Mouse (Mus musculus) kidney, postnatal 0 days (tissue): ENCODE measurements around the gene Lnpep. TPM values are rescaled to one million over a fixed set of nuclear protein-coding genes. Genes with fewer than 3 reads are reported as not detected.
A peak's percentile ranks its signal among the peaks of the same experiment; 100 is the strongest.
"Not testable (repeated sequence)": the region's sequence is repeated elsewhere in the genome, so short reads cannot be mapped to it uniquely, and the experiment has no call there.

Experiments
- ATAC-seq: fragments of 200-750 bp; cut with Nextera tagmentation; replicated peaks from 2 replicates; pipeline ENCODE4 v1.8.0; 2017; ENCODE audit warnings: low read depth, moderate number of reproducible peaks, moderate TSS enrichment, moderate library complexity; ENCODE audit not compliant: low FRiP score
- DNase-seq: peaks from one replicate; pipeline ENCODE4 v3.0.0-alpha.2; 2016; ENCODE audit warnings: low spot score
- H3K27ac ChIP-seq: fragments of 300-500 bp; sonication (generic); 2 replicates; pipeline ENCODE4 v1.5.1; 2014; ENCODE audit warnings: mild to moderate bottlenecking
- H3K27me3 ChIP-seq: fragments of 300-500 bp; sonication (generic); 2 replicates; pipeline ENCODE4 v1.6.1; 2014; ENCODE audit warnings: low read length, mixed read lengths; ENCODE audit not compliant: insufficient read depth
- H3K36me3 ChIP-seq: fragments of 300-500 bp; sonication (generic); 2 replicates; pipeline ENCODE4 v1.6.1; 2014; ENCODE audit warnings: low read length, mixed read lengths; ENCODE audit not compliant: insufficient read depth
- H3K4me1 ChIP-seq: fragments of 300-500 bp; sonication (generic); replicated peaks from 2 replicates; pipeline ENCODE4 v1.6.1; 2014; ENCODE audit warnings: antibody characterized with exemption, low read length, mixed read lengths; ENCODE audit not compliant: insufficient read depth
- H3K4me2 ChIP-seq: fragments of 300-500 bp; sonication (generic); 2 replicates; pipeline ENCODE4 v1.6.1; 2014; ENCODE audit warnings: mild to moderate bottlenecking, low read length, moderate library complexity, mixed read lengths
- H3K4me3 ChIP-seq: fragments of 300-500 bp; sonication (generic); replicated peaks from 2 replicates; pipeline ENCODE4 v1.5.1; 2014; ENCODE audit warnings: low read depth, low read length
- H3K9ac ChIP-seq: fragments of 300-500 bp; sonication (generic); 2 replicates; pipeline ENCODE4 v1.6.1; 2014; ENCODE audit warnings: low read depth, low read length
- H3K9me3 ChIP-seq: fragments of 300-500 bp; sonication (generic); replicated peaks from 2 replicates; pipeline ENCODE4 v1.6.1; 2016; ENCODE audit warnings: low read length, inconsistent platforms, mixed read lengths
- CTCF ChIP-seq: IDR thresholded peaks from 2 replicates; pipeline ENCODE4 v1.5.1; 2016; ENCODE audit warnings: antibody characterized with exemption, low read depth, mild to moderate bottlenecking, moderate library complexity
- WGBS: fragments of 180-500 bp; shearing (Covaris S2); extraction: QIAGEN DNeasy Blood & Tissue Kit; methylation state at CpG from one replicate; pipeline ENCODE4 v1.1.7; 2014; 5-methylcytosine and 5-hydroxymethylcytosine counted together
- polyA plus RNA-seq: library from polyadenylated mRNA; unstranded; fragments of >200 nt; fragmentation: Nextera tagmentation; extraction: Ambion mirVana; gene quantifications from 2 replicates; pipeline ENCODE4 v1.2.1, GENCODE M21; 2015

Gene Lnpep
- polyA plus RNA-seq, 1 experiment from 2014 or later: 6.3 TPM

- H3K9me3 ChIP-seq: no peaks in the 10 kb centered on the region
- no peak for DNase-seq
- no peak overlapping the region for H3K9ac ChIP-seq
- H3K4me1 ChIP-seq: no peaks in the 10 kb centered on the region
- WGBS: 57% methylated on average over 4 of the region's 4 CpGs
- H3K4me3 ChIP-seq: no peak overlapping the region
- no peak for TF ChIP-seq CTCF
- H3K27ac ChIP-seq: no peak overlapping the region
- H3K36me3 ChIP-seq: no peaks in the 10 kb centered on the region
- ATAC-seq: no peak
- H3K27me3 ChIP-seq: no peaks in the 10 kb centered on the region
- H3K4me2 ChIP-seq: no peak overlapping the region
Measured at GRCm38 (mm10) chr17:17516384-17517016, 108.3 kb downstream of the Lnpep start.

GRCm38 (mm10) chr17:17506677-17507076 is 118.2 kb downstream of the Lnpep start:
- ATAC-seq (no peak), DNase-seq (no peak)
- Histone ChIP-seq H3K27ac (no peak overlapping the region), H3K4me3 (no peak overlapping the region), H3K36me3 (no peaks in the 10 kb centered on the region), H3K4me2 (no peak overlapping the region), H3K27me3 (no peaks in the 10 kb centered on the region), H3K4me1 (no peaks in the 10 kb centered on the region), H3K9me3 (no peaks in the 10 kb centered on the region), H3K9ac (no peak overlapping the region)
- WGBS: 86% methylated on average over 10 of the region's 10 CpGs
- no peak for TF ChIP-seq CTCF

DNA sequence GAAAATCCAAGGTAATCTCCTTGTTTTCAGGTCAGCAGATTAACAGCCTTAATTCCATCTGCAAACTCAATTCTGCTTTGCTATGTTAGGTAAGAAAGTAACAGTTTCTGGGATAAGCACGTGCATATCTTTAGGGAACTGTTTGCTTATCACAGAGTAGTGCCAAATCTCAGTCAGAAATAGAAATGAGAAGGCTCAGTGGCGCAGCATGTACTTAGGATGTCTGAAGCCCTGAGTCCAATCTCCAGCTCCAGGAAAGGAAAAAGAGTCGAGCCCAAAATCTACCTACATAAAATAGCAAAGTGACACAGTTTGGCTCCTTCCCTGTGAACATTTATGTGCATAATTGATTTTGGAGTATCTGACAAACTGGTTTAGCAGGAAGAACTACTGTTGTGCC is 125.6 kb downstream of the Lnpep start:
- no peak for TF ChIP-seq CTCF
- ATAC-seq (no peak), DNase-seq (no peak)
- Histone ChIP-seq H3K27me3 (no peaks in the 10 kb centered on the region), H3K9me3 (no peaks in the 10 kb centered on the region), H3K36me3 (no peaks in the 10 kb centered on the region), H3K27ac (0 out of 2 replicates have a peak overlapping the region, but pooled peaks have one; percentile 2), H3K4me3 (no peak overlapping the region), H3K9ac (no peak overlapping the region), H3K4me2 (no peak overlapping the region), H3K4me1 (no peaks in the 10 kb centered on the region)
- 67% methylated on average over 3 of the region's 3 CpGs for WGBS

DNA sequence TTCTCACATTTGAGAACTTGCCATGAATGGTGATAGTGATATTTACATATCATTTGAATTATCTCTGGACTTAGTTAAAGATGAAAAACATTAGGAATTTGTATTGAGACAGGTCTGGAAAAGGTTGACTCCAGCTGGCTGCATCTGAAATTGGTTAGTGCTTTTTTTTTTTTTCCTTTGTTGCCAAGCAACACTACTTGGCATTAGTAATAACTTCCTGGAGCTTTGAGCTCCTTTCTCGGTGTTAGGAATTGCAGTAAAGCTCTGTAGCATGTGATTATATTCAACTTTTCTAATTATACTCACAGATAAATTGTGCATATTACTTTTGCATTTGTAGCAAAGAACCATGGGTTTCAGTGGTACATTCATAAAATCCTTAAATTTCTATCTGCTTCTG is 126.0 kb downstream of the Lnpep start:
- no peaks in the 10 kb centered on the region for H3K27me3 ChIP-seq
- H3K36me3 ChIP-seq: no peaks in the 10 kb centered on the region
- H3K27ac ChIP-seq: 0 out of 2 replicates have a peak overlapping the region, but pooled peaks have one; percentile 2
- no peaks in the 10 kb centered on the region for H3K9me3 ChIP-seq
- no peak overlapping the region for H3K4me2 ChIP-seq
- DNase-seq (no peak), ATAC-seq (no peak)
- no peaks in the 10 kb centered on the region for H3K4me1 ChIP-seq
- no peak for TF ChIP-seq CTCF
- WGBS: 36% methylated on average over 1 of the region's 1 CpGs
- no peak overlapping the region for H3K4me3 ChIP-seq
- no peak overlapping the region for H3K9ac ChIP-seq

- DNase-seq (no peak), ATAC-seq (no peak)
- H3K4me2 ChIP-seq: no peak overlapping the region
- no peak overlapping the region for H3K27ac ChIP-seq
- no peak for TF ChIP-seq CTCF
- H3K27me3 ChIP-seq: no peaks in the 10 kb centered on the region
- H3K9me3 ChIP-seq: no peaks in the 10 kb centered on the region
- WGBS: 58% methylated on average over 7 of the region's 7 CpGs
- H3K36me3 ChIP-seq: no peaks in the 10 kb centered on the region
- H3K4me1 ChIP-seq: no peaks in the 10 kb centered on the region
- no peak overlapping the region for H3K4me3 ChIP-seq
- no peak overlapping the region for H3K9ac ChIP-seq
Measured at GRCm38 (mm10) chr17:17496730-17497129, 128.1 kb downstream of the Lnpep start.

DNA sequence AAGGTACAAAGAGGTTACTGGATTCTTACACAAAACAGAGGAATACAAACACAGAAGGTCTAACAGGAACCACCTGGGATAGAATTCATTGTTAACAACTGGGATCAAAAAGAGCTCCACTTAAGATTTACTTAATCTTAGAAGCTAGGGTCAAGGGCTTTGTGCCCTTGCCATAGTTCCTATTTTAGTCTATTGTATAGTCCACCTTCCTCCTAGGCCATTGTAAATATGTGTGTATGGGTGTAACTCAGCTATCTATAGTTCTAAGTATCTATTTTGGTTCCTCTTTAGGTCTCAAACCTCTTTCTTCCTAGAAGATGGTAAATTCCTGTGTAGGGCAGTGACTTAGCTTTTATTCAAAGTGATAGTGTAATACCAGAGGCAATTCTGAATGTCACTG is 128.6 kb downstream of the Lnpep start:
- not testable (repeated sequence) for H3K9me3 ChIP-seq, H3K9ac ChIP-seq, H3K4me3 ChIP-seq, DNase-seq, H3K27me3 ChIP-seq, ATAC-seq, H3K4me2 ChIP-seq, H3K36me3 ChIP-seq, H3K27ac ChIP-seq, H3K4me1 ChIP-seq

DNA sequence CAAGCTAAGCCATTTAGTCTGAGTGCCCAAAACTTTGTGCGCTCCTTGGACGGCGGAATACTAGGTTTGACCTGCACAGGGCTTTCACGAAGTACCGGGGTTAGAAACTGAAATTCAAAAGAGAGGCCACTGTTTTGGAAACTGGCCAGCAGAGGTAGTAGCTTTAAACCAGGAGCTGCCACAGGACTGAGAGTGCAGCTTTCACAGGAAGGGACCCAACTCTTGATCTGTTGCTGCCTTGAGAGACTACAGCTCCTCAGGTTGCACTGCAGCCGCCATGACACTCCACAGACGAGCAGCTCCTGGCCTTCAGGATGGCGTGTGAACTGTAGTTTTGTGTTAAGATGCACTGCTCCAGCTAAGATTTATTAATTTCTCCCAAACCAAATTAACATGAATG is 132.7 kb downstream of the Lnpep start:
- no peaks in the 10 kb centered on the region for H3K9me3 ChIP-seq
- H3K36me3 ChIP-seq: no peaks in the 10 kb centered on the region
- H3K4me2 ChIP-seq: no peak overlapping the region
- H3K4me3 ChIP-seq: no peak overlapping the region
- no peaks in the 10 kb centered on the region for H3K27me3 ChIP-seq
- 0 out of 2 replicates have a peak overlapping the region, but pooled peaks have one; percentile 13 for H3K27ac ChIP-seq
- WGBS: 60% methylated on average over 8 of the region's 8 CpGs
- no peak for TF ChIP-seq CTCF
- H3K4me1 ChIP-seq: no peaks in the 10 kb centered on the region; the same call in 1 of the 2 replicates
- no peak for ATAC-seq
- DNase-seq: no peak
- H3K9ac ChIP-seq: no peak overlapping the region
